Mouse (Mus musculus) cerebellum, adult 2 months (tissue): ENCODE data around the gene Ghrh. TPM values are rescaled to one million over a fixed set of nuclear protein-coding genes. Genes with fewer than 3 reads are reported as not detected.

ENCODE experiments used
- DNase-seq, 2 experiments: peaks; one replicate each; pipeline ENCODE4 v3.0.0; 2021
- H3K27ac ChIP-seq: fragments of 200-500 bp; 2 replicates; pipeline ENCODE4 v1.5.1; 2012; ENCODE audit warnings: low read length, control low read depth, inconsistent platforms; ENCODE audit not compliant: insufficient read depth
- H3K27me3 ChIP-seq: fragments of 200-500 bp; 2 replicates; pipeline ENCODE4 v1.6.1; 2012; ENCODE audit warnings: inconsistent platforms, mild to moderate bottlenecking, low read length, moderate library complexity; ENCODE audit not compliant: control insufficient read depth, insufficient read depth
- H3K4me1 ChIP-seq: fragments of 200-500 bp; 2 replicates; pipeline ENCODE4 v1.6.1; 2011; ENCODE audit warnings: low read length; ENCODE audit not compliant: control insufficient read depth, insufficient read depth
- H3K4me3 ChIP-seq: fragments of 200-500 bp; replicated peaks from 2 replicates; pipeline ENCODE3; 2011; ENCODE audit warnings: mild to moderate bottlenecking, low read depth, low read length, control low read depth; ENCODE audit not compliant: insufficient read depth
- CTCF ChIP-seq: fragments of 200-500 bp; IDR thresholded peaks from 2 replicates; pipeline ENCODE4 v1.5.1; 2011; ENCODE audit warnings: low read depth, mild to moderate bottlenecking, control low read depth, low read length, moderate library complexity, borderline replicate concordance; ENCODE audit not compliant: insufficient read depth
- POLR2A ChIP-seq: fragments of 200-500 bp; IDR thresholded peaks from 2 replicates; pipeline ENCODE4 v1.6.1; 2011; ENCODE audit warnings: low read length, control low read depth, borderline replicate concordance; ENCODE audit not compliant: insufficient read depth
- WGBS: fragments of 180-500 bp; shearing (Covaris S2); methylation state at CpG from one replicate; pipeline ENCODE4 v1.1.7; 2018; 5-methylcytosine and 5-hydroxymethylcytosine counted together
- polyA plus RNA-seq: library from polyadenylated mRNA; depleted of rRNA; stranded (reverse); fragments of >200 nt; gene quantifications from 2 replicates; pipeline ENCODE4 v1.2.3, GENCODE M21; 2012

Gene Ghrh
- polyA plus RNA-seq, 1 experiment, result 0.28 TPM

GRCm38 (mm10) chr2:157310963-157311637 lies 36.2 kb downstream of the Ghrh start:
- H3K27me3 ChIP-seq, result no peaks in the 10 kb centered on the region
- 81% methylated on average over 6 of the region's 6 CpGs for WGBS
- no peak overlapping the region for H3K4me3 ChIP-seq
- TF ChIP-seq POLR2A, result no peak
- no peak for TF ChIP-seq CTCF
- no peak overlapping the region for H3K27ac ChIP-seq
- no peak for DNase-seq
- H3K4me1 ChIP-seq, result peaks cover 3% of the 10 kb centered on the region; the same call in 1 of the 2 replicates

- H3K4me3 ChIP-seq, result no peak overlapping the region
- DNase-seq, result no peak
- peaks cover 3% of the 10 kb centered on the region; the same call in 1 of the 2 replicates for H3K4me1 ChIP-seq
- 97% methylated on average over 8 of the region's 8 CpGs for WGBS
- H3K27me3 ChIP-seq, result no peaks in the 10 kb centered on the region
- TF ChIP-seq POLR2A (no peak), CTCF (no peak)
- no peak overlapping the region for H3K27ac ChIP-seq
These were observed 37.7 kb downstream of the Ghrh start for GRCm38 (mm10) chr2:157309611-157310010.

- WGBS, result 32% methylated on average over 2 of the region's 2 CpGs
These were observed 38.9 kb downstream of the Ghrh start for GRCm38 (mm10) chr2:157308273-157308917.

GRCm38 (mm10) chr2:157307715-157308265 lies 39.5 kb downstream of the Ghrh start:
- no peak overlapping the region for H3K27ac ChIP-seq

More at GRCm38 (mm10) chr2:157308273-157308917, 38.9 kb downstream of the Ghrh start:
- Histone ChIP-seq H3K4me3 (no peak overlapping the region), H3K27me3 (no peaks in the 10 kb centered on the region), H3K4me1 (no peaks in the 10 kb centered on the region), H3K27ac (no peak overlapping the region)
- no peak for DNase-seq
- TF ChIP-seq POLR2A (no peak), CTCF (no peak)

GRCm38 (mm10) chr2:157306091-157307032 lies 40.9 kb downstream of the Ghrh start:
- TF ChIP-seq POLR2A (no peak), CTCF (no peak)
- no peak for DNase-seq
- Histone ChIP-seq H3K27me3 (no peaks in the 10 kb centered on the region), H3K4me1 (no peaks in the 10 kb centered on the region), H3K27ac (no peak overlapping the region), H3K4me3 (no peak overlapping the region)
- WGBS, result 83% methylated on average over 7 of the region's 7 CpGs

More at GRCm38 (mm10) chr2:157307715-157308265, 39.5 kb downstream of the Ghrh start:
- no peaks in the 10 kb centered on the region for H3K4me1 ChIP-seq
- no peak for TF ChIP-seq POLR2A
- TF ChIP-seq CTCF, result no peak
- no peak overlapping the region for H3K4me3 ChIP-seq
- peak in 1 of 2 experiments; percentile 33 for DNase-seq
- H3K27me3 ChIP-seq, result no peaks in the 10 kb centered on the region
- 32% methylated on average over 4 of the region's 4 CpGs for WGBS

- no peak for TF ChIP-seq POLR2A
- WGBS, result 62% methylated on average over 9 of the region's 9 CpGs
- H3K4me1 ChIP-seq, result no peaks in the 10 kb centered on the region
- H3K4me3 ChIP-seq, result no peak overlapping the region
- H3K27ac ChIP-seq, result no peak overlapping the region
- DNase-seq, result peak in 1 of 2 experiments; percentile 21
- H3K27me3 ChIP-seq, result no peaks in the 10 kb centered on the region
These were observed 44.2 kb downstream of the Ghrh start for GRCm38 (mm10) chr2:157303096-157303495.

GRCm38 (mm10) chr2:157300051-157300450 lies 47.3 kb downstream of the Ghrh start:
- Histone ChIP-seq H3K27ac (no peak overlapping the region), H3K27me3 (no peaks in the 10 kb centered on the region), H3K4me3 (no peak overlapping the region), H3K4me1 (no peaks in the 10 kb centered on the region)
- no peak for DNase-seq
- 87% methylated on average over 6 of the region's 6 CpGs for WGBS
- no peak for TF ChIP-seq CTCF
